Mouse (Mus musculus) hindbrain, embryonic 12.5 days (tissue): ENCODE data around the gene Dusp8. TPM values are rescaled to one million over a fixed set of nuclear protein-coding genes. Genes with fewer than 3 reads are reported as not detected.
A peak's percentile ranks its signal among the peaks of the same experiment; 100 is the strongest.

Experiments used
- ATAC-seq: fragments of 200-750 bp; cut with Nextera tagmentation; 2 replicates; pipeline ENCODE4 v1.8.0; 2017; ENCODE audit warnings: moderate TSS enrichment; ENCODE audit not compliant: low FRiP score
- H3K27ac ChIP-seq: fragments of 300-500 bp; sonication (generic); 2 replicates; pipeline ENCODE4 v1.5.1; 2016; ENCODE audit warnings: mild to moderate bottlenecking
- H3K27me3 ChIP-seq: fragments of 300-500 bp; sonication (generic); 2 replicates; pipeline ENCODE4 v1.6.1; 2016; ENCODE audit warnings: mild to moderate bottlenecking
- H3K36me3 ChIP-seq: fragments of 300-500 bp; sonication (generic); 2 replicates; pipeline ENCODE4 v1.6.1; 2016; ENCODE audit warnings: mild to moderate bottlenecking
- H3K4me1 ChIP-seq: fragments of 300-500 bp; sonication (generic); 2 replicates; pipeline ENCODE4 v1.6.1; 2016
- H3K4me2 ChIP-seq: fragments of 300-500 bp; sonication (generic); replicated peaks from 2 replicates; pipeline ENCODE4 v1.6.1; 2016; ENCODE audit warnings: mild to moderate bottlenecking
- H3K4me3 ChIP-seq: fragments of 300-500 bp; sonication (generic); 2 replicates; pipeline ENCODE4 v1.5.1; 2016; ENCODE audit warnings: mild to moderate bottlenecking
- H3K9ac ChIP-seq: fragments of 300-500 bp; sonication (generic); 2 replicates; pipeline ENCODE4 v1.6.1; 2016; ENCODE audit warnings: mild to moderate bottlenecking, moderate library complexity
- H3K9me3 ChIP-seq: fragments of 300-500 bp; sonication (generic); replicated peaks from 2 replicates; pipeline ENCODE4 v1.6.1; 2016; ENCODE audit warnings: mild to moderate bottlenecking
- WGBS: fragments of 180-500 bp; shearing (Covaris S2); methylation state at CpG from one replicate; pipeline ENCODE4 v1.1.7; 2016; 5-methylcytosine and 5-hydroxymethylcytosine counted together
- polyA plus RNA-seq: library from polyadenylated mRNA; unstranded; fragments of >200 nt; fragmentation: Nextera tagmentation; extraction: Ambion mirVana; gene quantifications from 2 replicates; pipeline ENCODE4 v1.2.1, GENCODE M21; 2016

Dusp8 gene
- polyA plus RNA-seq, 1 experiment from 2014 or later = 49.1 TPM

- H3K4me2 ChIP-seq = peak overlapping the region; percentile 84
- peak overlapping the region; percentile 92 for H3K27ac ChIP-seq
- no peaks in the 10 kb centered on the region for H3K36me3 ChIP-seq
- H3K4me3 ChIP-seq = peak overlapping the region; percentile 86
- peaks cover 37% of the 10 kb centered on the region for H3K27me3 ChIP-seq
- WGBS = under 1% methylated on average over 46 of the region's 89 CpGs
- peaks cover 59% of the 10 kb centered on the region for H3K4me1 ChIP-seq
- ATAC-seq = peak; percentile 46
- peak overlapping the region; percentile 92 for H3K9ac ChIP-seq
- H3K9me3 ChIP-seq = no peaks in the 10 kb centered on the region
These were observed 1.1 kb downstream of the Dusp8 start for GRCm38 (mm10) chr7:142094301-142095143.

- Histone ChIP-seq H3K36me3 (no peaks in the 10 kb centered on the region), H3K9ac (peak overlapping the region; percentile 92), H3K27me3 (peaks cover 37% of the 10 kb centered on the region), H3K4me3 (peak overlapping the region; percentile 86), H3K4me2 (peak overlapping the region; percentile 84), H3K4me1 (peaks cover 66% of the 10 kb centered on the region), H3K9me3 (no peaks in the 10 kb centered on the region), H3K27ac (peak overlapping the region; percentile 92)
- 21% methylated on average over 6 of the region's 6 CpGs for WGBS
- no peak for ATAC-seq
These were observed 1.9 kb downstream of the Dusp8 start for GRCm38 (mm10) chr7:142093696-142094240.

GRCm38 (mm10) chr7:142092991-142093390 is 2.7 kb downstream of the Dusp8 start:
- Histone ChIP-seq H3K27ac (peak overlapping the region; percentile 78), H3K4me1 (peaks cover 74% of the 10 kb centered on the region), H3K27me3 (peaks cover 37% of the 10 kb centered on the region), H3K4me3 (peak overlapping the region; percentile 86), H3K9ac (peak overlapping the region; percentile 92), H3K9me3 (no peaks in the 10 kb centered on the region), H3K4me2 (peak overlapping the region; percentile 84), H3K36me3 (no peaks in the 10 kb centered on the region)
- no peak for ATAC-seq
- 38% methylated on average over 1 of the region's 1 CpGs for WGBS

DNA sequence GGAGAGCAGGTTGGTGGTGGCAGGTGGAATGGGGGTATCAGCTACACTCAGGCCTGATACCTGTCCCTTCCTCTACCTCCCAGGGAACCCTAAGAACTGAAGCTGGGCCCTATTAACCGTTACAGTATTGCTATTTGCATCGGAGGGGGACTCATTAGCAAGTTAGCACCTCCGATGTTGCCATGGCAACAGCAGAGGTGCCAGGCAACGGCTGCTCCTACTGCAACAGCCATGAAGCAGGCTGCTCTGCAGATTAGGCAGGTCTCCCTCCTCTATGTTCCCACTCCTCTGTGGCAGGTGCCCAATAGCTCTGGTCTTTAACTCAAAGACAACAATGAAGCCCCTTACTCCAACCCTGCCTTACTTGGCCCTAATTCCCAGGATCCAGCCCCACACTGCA is 3.8 kb downstream of the Dusp8 start:
- peak overlapping the region; percentile 84 for H3K4me2 ChIP-seq
- WGBS = 4% methylated on average over 4 of the region's 4 CpGs
- peaks cover 74% of the 10 kb centered on the region for H3K4me1 ChIP-seq
- H3K9me3 ChIP-seq = no peaks in the 10 kb centered on the region
- H3K9ac ChIP-seq = peak overlapping the region; percentile 92
- peaks cover 31% of the 10 kb centered on the region for H3K27me3 ChIP-seq
- H3K27ac ChIP-seq = peak overlapping the region; percentile 78
- H3K36me3 ChIP-seq = 0 out of 2 replicates have a peak, but pooled peaks cover 2% of the 10 kb centered on the region
- no peak for ATAC-seq
- H3K4me3 ChIP-seq = peak overlapping the region; percentile 86

GRCm38 (mm10) chr7:142089648-142090447 is 5.8 kb downstream of the Dusp8 start:
- WGBS = 51% methylated on average over 17 of the region's 17 CpGs
- H3K27ac ChIP-seq = peak overlapping the region; percentile 81
- no peak overlapping the region for H3K4me3 ChIP-seq
- peaks cover 65% of the 10 kb centered on the region for H3K4me1 ChIP-seq
- peaks cover 21% of the 10 kb centered on the region for H3K27me3 ChIP-seq
- H3K4me2 ChIP-seq = peak overlapping the region; percentile 9
- peak overlapping the region; percentile 20; the same call in 1 of the 2 replicates for H3K9ac ChIP-seq
- peaks cover 14% of the 10 kb centered on the region for H3K36me3 ChIP-seq
- H3K9me3 ChIP-seq = no peaks in the 10 kb centered on the region
- no peak for ATAC-seq

DNA sequence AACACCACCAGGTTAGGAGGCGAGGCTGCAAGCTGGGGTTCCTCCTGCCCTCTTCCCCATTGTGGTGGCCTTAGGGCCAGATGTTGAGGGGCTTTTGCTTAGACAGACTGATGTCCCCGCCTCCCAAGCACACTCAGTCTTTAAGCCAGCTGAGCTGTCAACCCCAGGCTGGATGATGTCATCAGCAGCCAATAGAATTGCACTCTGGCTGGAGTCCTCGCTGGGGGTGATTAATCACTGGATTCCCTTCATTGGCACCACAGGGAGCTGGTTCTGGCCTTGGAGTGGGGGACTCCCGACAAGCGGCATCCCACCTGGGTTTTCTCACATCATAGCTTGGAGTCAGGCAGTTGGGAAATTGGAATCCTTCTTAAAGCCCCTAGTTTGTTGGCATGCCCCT is 6.8 kb downstream of the Dusp8 start:
- H3K36me3 ChIP-seq = peaks cover 21% of the 10 kb centered on the region
- H3K27ac ChIP-seq = peak overlapping the region; percentile 81
- peaks cover 65% of the 10 kb centered on the region for H3K4me1 ChIP-seq
- ATAC-seq = peak; percentile 81
- H3K9ac ChIP-seq = peak overlapping the region; percentile 39; the same call in 1 of the 2 replicates
- no peaks in the 10 kb centered on the region for H3K9me3 ChIP-seq
- no peak overlapping the region for H3K4me3 ChIP-seq
- peaks cover 23% of the 10 kb centered on the region for H3K27me3 ChIP-seq
- peak overlapping the region; percentile 9 for H3K4me2 ChIP-seq
- WGBS = 2% methylated on average over 5 of the region's 5 CpGs

- Histone ChIP-seq H3K27me3 (peaks cover 30% of the 10 kb centered on the region), H3K4me1 (peaks cover 56% of the 10 kb centered on the region), H3K4me3 (no peak overlapping the region), H3K9me3 (no peaks in the 10 kb centered on the region), H3K4me2 (no peak overlapping the region), H3K9ac (0 out of 2 replicates have a peak overlapping the region, but pooled peaks have one; percentile 23), H3K27ac (no peak overlapping the region), H3K36me3 (peaks cover 35% of the 10 kb centered on the region)
- 82% methylated on average over 1 of the region's 1 CpGs for WGBS
- ATAC-seq = no peak
These were observed 8.5 kb downstream of the Dusp8 start for GRCm38 (mm10) chr7:142087069-142087652.

DNA sequence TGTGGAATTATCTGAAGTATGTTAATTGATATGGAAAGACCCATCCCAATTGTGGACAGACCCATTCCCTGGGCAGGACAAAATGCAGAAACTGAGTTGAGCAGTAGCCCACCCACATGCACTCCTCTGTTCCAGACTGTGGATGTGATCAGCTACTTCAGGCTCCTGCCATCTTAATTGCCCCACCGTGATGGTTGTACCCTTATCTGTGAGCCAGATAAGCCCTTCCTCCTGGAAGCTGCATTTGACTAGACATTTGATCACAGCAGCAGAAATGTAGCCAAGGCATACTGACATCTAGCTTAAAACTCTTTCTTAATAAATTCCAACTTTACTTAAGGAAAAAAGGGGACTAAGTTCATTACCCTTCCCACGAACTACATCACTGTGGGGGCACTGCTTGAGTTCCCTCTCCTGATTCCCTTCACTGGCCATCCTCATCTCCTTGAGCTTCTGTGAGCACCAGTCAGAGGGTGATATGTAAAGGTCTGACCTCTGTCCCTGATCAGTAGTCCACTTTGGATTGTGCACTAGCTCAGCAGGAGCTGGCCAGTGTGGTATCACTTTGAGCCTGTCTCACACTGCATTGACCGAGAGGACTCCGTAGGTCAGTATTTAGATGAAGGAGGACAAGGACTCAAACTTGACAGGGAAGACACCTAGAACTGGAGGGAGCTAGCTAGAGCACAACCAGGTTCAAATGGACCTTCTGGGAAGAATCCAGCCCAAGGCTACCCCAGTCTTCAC is 9.3 kb downstream of the Dusp8 start:
- H3K36me3 ChIP-seq = peaks cover 36% of the 10 kb centered on the region
- H3K9ac ChIP-seq = no peak overlapping the region
- 85% methylated on average over 4 of the region's 4 CpGs for WGBS
- no peak overlapping the region for H3K4me3 ChIP-seq
- no peaks in the 10 kb centered on the region for H3K9me3 ChIP-seq
- H3K27me3 ChIP-seq = peaks cover 38% of the 10 kb centered on the region
- H3K27ac ChIP-seq = no peak overlapping the region
- ATAC-seq = no peak
- no peak overlapping the region for H3K4me2 ChIP-seq
- peaks cover 53% of the 10 kb centered on the region for H3K4me1 ChIP-seq

DNA sequence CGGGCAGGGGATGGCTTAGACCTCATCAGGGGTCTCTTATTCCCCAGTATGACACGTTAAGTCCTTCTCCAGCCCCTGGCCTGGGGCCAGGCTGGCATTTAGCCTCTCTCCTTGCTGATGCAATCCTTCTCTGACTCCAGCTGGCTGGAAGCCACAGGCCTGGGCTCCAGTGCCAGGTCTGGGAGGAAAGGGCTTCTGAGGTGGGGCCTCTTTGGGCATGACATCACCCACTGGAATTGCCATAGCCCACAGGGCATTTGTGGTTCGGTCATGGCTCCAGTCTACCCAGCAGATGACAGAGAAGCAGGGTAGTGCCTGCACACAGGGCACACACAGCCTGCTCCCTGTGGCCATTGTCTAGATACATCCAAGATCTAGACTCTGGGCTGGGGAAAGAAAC is 10.8 kb downstream of the Dusp8 start:
- Histone ChIP-seq H3K36me3 (peaks cover 36% of the 10 kb centered on the region), H3K27me3 (peaks cover 51% of the 10 kb centered on the region), H3K27ac (no peak overlapping the region), H3K9ac (no peak overlapping the region), H3K4me2 (no peak overlapping the region), H3K4me3 (no peak overlapping the region), H3K9me3 (no peaks in the 10 kb centered on the region), H3K4me1 (peaks cover 38% of the 10 kb centered on the region)
- ATAC-seq = no peak
- WGBS = 55% methylated on average over 3 of the region's 3 CpGs

GRCm38 (mm10) chr7:142084395-142084794 is 11.2 kb downstream of the Dusp8 start:
- H3K4me3 ChIP-seq = no peak overlapping the region
- H3K4me1 ChIP-seq = peaks cover 34% of the 10 kb centered on the region
- WGBS = 33% methylated on average over 5 of the region's 5 CpGs
- peaks cover 36% of the 10 kb centered on the region for H3K36me3 ChIP-seq
- H3K27me3 ChIP-seq = peaks cover 51% of the 10 kb centered on the region
- ATAC-seq = no peak
- no peak overlapping the region for H3K4me2 ChIP-seq
- H3K9ac ChIP-seq = no peak overlapping the region
- H3K9me3 ChIP-seq = no peaks in the 10 kb centered on the region
- no peak overlapping the region for H3K27ac ChIP-seq

- H3K9ac ChIP-seq = no peak overlapping the region
- no peaks in the 10 kb centered on the region for H3K9me3 ChIP-seq
- no peak overlapping the region for H3K4me3 ChIP-seq
- H3K4me1 ChIP-seq = peaks cover 28% of the 10 kb centered on the region
- no peak overlapping the region for H3K27ac ChIP-seq
- H3K36me3 ChIP-seq = peaks cover 36% of the 10 kb centered on the region
- H3K27me3 ChIP-seq = peaks cover 51% of the 10 kb centered on the region
- H3K4me2 ChIP-seq = no peak overlapping the region
- WGBS = 32% methylated on average over 12 of the region's 12 CpGs
- no peak for ATAC-seq
These were observed 11.9 kb downstream of the Dusp8 start for GRCm38 (mm10) chr7:142083588-142084317.
